Mouse (Mus musculus) CH12.LX (cell line): ENCODE measurements around the gene Wdfy4. TPM values are rescaled to one million over a fixed set of nuclear protein-coding genes. Genes with fewer than 3 reads are reported as not detected.

Experiments
- DNase-seq: peaks from one replicate; pipeline ENCODE4 v3.0.0-alpha.2; 2013; ENCODE audit errors: extremely low read depth
- H3K27ac ChIP-seq: 2 replicates; pipeline ENCODE4 v1.5.1; 2012; ENCODE audit warnings: low read depth, mild to moderate bottlenecking, control low read depth, moderate library complexity; ENCODE audit not compliant: insufficient read depth
- H3K27me3 ChIP-seq: replicated peaks from 2 replicates; pipeline ENCODE3; 2012; ENCODE audit warnings: inconsistent platforms
- H3K36me3 ChIP-seq, 2 experiments: replicated peaks in 1 of 2; 2 replicates each; pipeline versions ENCODE3 to v1.6.1; 2012; ENCODE audit warnings: inconsistent platforms in 1 of 2, low read length in 1 of 2, mild to moderate bottlenecking in 1 of 2, mixed read lengths in 1 of 2, moderate library complexity in 1 of 2; ENCODE audit not compliant: control insufficient read depth in 1 of 2, insufficient read depth in 1 of 2
- H3K4me1 ChIP-seq, 2 experiments: 2 replicates each; pipeline ENCODE4 v1.6.1; 2012; ENCODE audit warnings: inconsistent platforms in 1 of 2, moderate library complexity in 1 of 2; ENCODE audit not compliant: insufficient read depth in 2 of 2, control insufficient read depth in 1 of 2
- H3K4me2 ChIP-seq: 2 replicates; pipeline ENCODE4 v1.6.1; 2012; ENCODE audit warnings: low read depth, mild to moderate bottlenecking, control low read depth; ENCODE audit not compliant: poor library complexity, insufficient read depth, severe bottlenecking
- H3K4me3 ChIP-seq, 3 experiments: fragments of 150-350 bp in 1 of 3; sonication (generic) in 1 of 3; replicated peaks in 1 of 3; 2 replicates each; pipeline versions ENCODE3 to v1.5.1; 2011 to 2012; ENCODE audit warnings: low read depth in 2 of 3, low read length in 2 of 3, mild to moderate bottlenecking in 2 of 3, moderate library complexity in 2 of 3, control low read depth in 1 of 3, improper control_type of control experiment in 1 of 3, inconsistent platforms in 1 of 3, mixed read lengths in 1 of 3; ENCODE audit not compliant: poor library complexity in 1 of 3
- H3K79me2 ChIP-seq: replicated peaks from 2 replicates; pipeline ENCODE4 v1.6.1; 2012; ENCODE audit warnings: mild to moderate bottlenecking, moderate library complexity; ENCODE audit not compliant: control insufficient read depth, poor library complexity, insufficient read depth, severe bottlenecking; ENCODE audit errors: extremely low read depth
- H3K9ac ChIP-seq: 2 replicates; pipeline ENCODE4 v1.6.1; 2012; ENCODE audit warnings: low read depth, mild to moderate bottlenecking, control low read depth, moderate library complexity; ENCODE audit not compliant: insufficient read depth
- H3K9me3 ChIP-seq: replicated peaks from 2 replicates; pipeline ENCODE3; 2012; ENCODE audit warnings: low read length, inconsistent platforms, mixed read lengths
- BHLHE40 ChIP-seq: IDR thresholded peaks from 2 replicates; pipeline ENCODE4 v1.6.1; 2011; ENCODE audit warnings: mild to moderate bottlenecking, low read depth, low read length, improper control_type of control experiment
- CHD1 ChIP-seq: IDR thresholded peaks from 2 replicates; pipeline ENCODE4 v1.6.1; 2012; ENCODE audit warnings: low read depth, low read length, improper control_type of control experiment, inconsistent platforms
- CHD2 ChIP-seq: IDR thresholded peaks from 2 replicates; pipeline ENCODE4 v1.6.1; 2011; ENCODE audit warnings: low read length, improper control_type of control experiment
- CTCF ChIP-seq, 2 experiments: IDR thresholded peaks in 1 of 2; conservative IDR thresholded peaks in 1 of 2; 2 replicates each; pipeline ENCODE4 v1.5.1; 2011 to 2012; ENCODE audit warnings: low read depth in 2 of 2, low read length in 2 of 2, improper control_type of control experiment in 1 of 2, inconsistent platforms in 1 of 2, mild to moderate bottlenecking in 1 of 2, moderate library complexity in 1 of 2
- E2F4 ChIP-seq: IDR thresholded peaks from 2 replicates; pipeline ENCODE4 v1.6.1; 2011; ENCODE audit warnings: low read depth, low read length, improper control_type of control experiment; ENCODE audit not compliant: insufficient replicate concordance
- ELF1 ChIP-seq: IDR thresholded peaks from 2 replicates; pipeline ENCODE4 v1.6.1; 2014; ENCODE audit warnings: low read depth, mild to moderate bottlenecking, inconsistent platforms, low read length, improper control_type of control experiment
- ETS1 ChIP-seq: conservative IDR thresholded peaks from 2 replicates; pipeline ENCODE4 v1.6.1; 2012; ENCODE audit warnings: low read depth, mild to moderate bottlenecking, inconsistent platforms, low read length, improper control_type of control experiment, moderate library complexity
- GABPA ChIP-seq: IDR thresholded peaks from 2 replicates; pipeline ENCODE4 v1.6.1; 2012; ENCODE audit warnings: low read depth, low read length, improper control_type of control experiment, inconsistent platforms; ENCODE audit not compliant: insufficient replicate concordance
- IRF4 ChIP-seq: IDR thresholded peaks from 2 replicates; pipeline ENCODE4 v1.6.1; 2014; ENCODE audit warnings: low read depth, mild to moderate bottlenecking, inconsistent platforms, low read length, improper control_type of control experiment
- JUN ChIP-seq: IDR thresholded peaks from 2 replicates; pipeline ENCODE4 v1.6.1; 2011; ENCODE audit warnings: low read depth, mild to moderate bottlenecking, low read length, improper control_type of control experiment, moderate library complexity; ENCODE audit not compliant: insufficient read depth
- MAFK ChIP-seq: IDR thresholded peaks from 2 replicates; pipeline ENCODE4 v1.6.1; 2011; ENCODE audit warnings: low read length, improper control_type of control experiment; ENCODE audit not compliant: insufficient replicate concordance
- MAZ ChIP-seq: IDR thresholded peaks from 2 replicates; pipeline ENCODE4 v1.6.1; 2012; ENCODE audit warnings: low read depth, mild to moderate bottlenecking, inconsistent platforms, low read length, improper control_type of control experiment, moderate library complexity
- MXI1 ChIP-seq: IDR thresholded peaks from 2 replicates; pipeline ENCODE4 v1.6.1; 2011; ENCODE audit warnings: mild to moderate bottlenecking, low read depth, low read length, improper control_type of control experiment
- NELFE ChIP-seq: IDR thresholded peaks from 2 replicates; pipeline ENCODE4 v1.6.1; 2011; ENCODE audit warnings: low read depth, low read length, improper control_type of control experiment
- PAX5 ChIP-seq: IDR thresholded peaks from 2 replicates; pipeline ENCODE4 v1.6.1; 2012; ENCODE audit warnings: low read length, inconsistent platforms, mixed read lengths
- POLR2A ChIP-seq: IDR thresholded peaks from 2 replicates; pipeline ENCODE4 v1.6.1; 2011; ENCODE audit warnings: low read depth, mild to moderate bottlenecking, improper control_type of control experiment, low read length
- SMC3 ChIP-seq: IDR thresholded peaks from 2 replicates; pipeline ENCODE4 v1.6.1; 2011; ENCODE audit warnings: low read depth, low read length, improper control_type of control experiment
- TBP ChIP-seq: conservative IDR thresholded peaks from 2 replicates; pipeline ENCODE4 v1.6.1; 2011; ENCODE audit warnings: low read depth, low read length, improper control_type of control experiment
- TCF12 ChIP-seq: IDR thresholded peaks from 2 replicates; pipeline ENCODE4 v1.6.1; 2014; ENCODE audit warnings: low read depth, mild to moderate bottlenecking, inconsistent platforms, low read length, improper control_type of control experiment
- UBTF ChIP-seq: IDR thresholded peaks from 2 replicates; pipeline ENCODE4 v1.6.1; 2012; ENCODE audit warnings: low read depth, mild to moderate bottlenecking, inconsistent platforms, low read length, improper control_type of control experiment, moderate library complexity
- ZKSCAN1 ChIP-seq: IDR thresholded peaks from 2 replicates; pipeline ENCODE4 v1.6.1; 2012; ENCODE audit warnings: low read depth, inconsistent platforms, low read length, improper control_type of control experiment, borderline replicate concordance
- ZNF384 ChIP-seq: IDR thresholded peaks from 2 replicates; pipeline ENCODE4 v1.6.1; 2012; ENCODE audit warnings: low read depth, low read length, improper control_type of control experiment, inconsistent platforms
- dilution Hi-C: fragments of 300-500 bp; cut with MboI; formaldehyde crosslinking; loops from 2 replicates; pipeline ENCODE4 v1.14.3; 2020; ENCODE audit warnings: low sequenced_read_pairs; ENCODE audit not compliant: extremely low pct_unique_long_range_greater_than_20kb, extremely low pct_ligation_motif_present
- in situ Hi-C: fragments of 300-500 bp; cut with MboI; formaldehyde crosslinking; loops from 3 replicates; pipeline ENCODE4 v1.14.3; 2019; ENCODE audit warnings: low sequenced_read_pairs, low pct_ligation_motif_present, low pct_unique_long_range_greater_than_20kb, mixed read lengths
- polyA plus RNA-seq: library from polyadenylated mRNA; unstranded; fragments of >175 nt; gene quantifications from 2 replicates; pipeline ENCODE4 v1.2.1, GENCODE M21; 2012; ENCODE audit warnings: low read depth; ENCODE audit not compliant: insufficient read length
- total RNA-seq, 2 experiments: library from RNA; depleted of rRNA; stranded (reverse); fragments of 300-350 nt in 1 of 2; fragments of >200 nt in 1 of 2; gene quantifications; 2 replicates each; pipeline ENCODE4 v1.2.3; 2012 to 2014

Gene Wdfy4
- total and polyA plus RNA-seq, 3 experiments = 56.0 to 140 (median 115) TPM

GRCm38 (mm10) chr14:33168750-33169149 lies 16.6 kb downstream of the Wdfy4 start (continued):
- TF ChIP-seq MAZ = peak; percentile 75
- TF ChIP-seq MAFK = peak; percentile 61; the same call in 1 of the 2 replicates
- peak; percentile 35; the same call in 1 of the 2 replicates for TF ChIP-seq JUN
- TF ChIP-seq, all 38 proteins: peak for 22

GRCm38 (mm10) chr14:33162238-33162637 lies 23.1 kb downstream of the Wdfy4 start:
- DNase-seq = no peak
- in situ Hi-C loops (loop anchor here (5.0 kb wide), 1 partner anchor 35 kb away; no protein-coding TSS in a partner anchor), dilution Hi-C loops (no loop called here)
- H3K9me3 ChIP-seq = no peaks in the 10 kb centered on the region
- no peaks in the 10 kb centered on the region for H3K27me3 ChIP-seq
- H3K79me2 ChIP-seq = peaks cover 71% of the 10 kb centered on the region
- TF ChIP-seq ETS1 (no peak), MXI1 (no peak), SMC3 (no peak), NELFE (no peak), UBTF (no peak), CHD1 (no peak), BHLHE40 (no peak), CHD2 (no peak), ZNF384 (no peak), E2F4 (no peak), MAFK (no peak), TCF12 (no peak), GABPA (no peak), CTCF (conservative IDR thresholded peaks at IDR 0.05 in 1 of 2, IDR thresholded peaks at IDR 0.05 in 1 of 2; ENCODE audit: low read depth in 2 of 2, low read length in 2 of 2) (no peak), JUN (no peak), IRF4 (no peak), POLR2A (no peak), ELF1 (no peak)
- H3K27ac ChIP-seq = no peak overlapping the region
- H3K36me3 ChIP-seq = peaks cover 48 to 87% of the 10 kb centered on the region in 2 experiments
- H3K4me3 ChIP-seq = no peak overlapping the region
- H3K9ac ChIP-seq = no peak overlapping the region
- H3K4me1 ChIP-seq = peaks cover 21 to 86% of the 10 kb centered on the region in 2 experiments
- no peak overlapping the region for H3K4me2 ChIP-seq

GRCm38 (mm10) chr14:33158268-33158667 lies 27.0 kb downstream of the Wdfy4 start:
- Histone ChIP-seq H3K9me3 (no peaks in the 10 kb centered on the region), H3K27me3 (no peaks in the 10 kb centered on the region), H3K4me1 (peaks cover 16 to 62% of the 10 kb centered on the region in 2 experiments; a peak in 3 of 4 replicates), H3K79me2 (peaks cover 57% of the 10 kb centered on the region), H3K4me2 (no peak overlapping the region), H3K27ac (no peak overlapping the region), H3K4me3 (no peak overlapping the region), H3K36me3 (peaks cover 74 to 95% of the 10 kb centered on the region in 2 experiments), H3K9ac (no peak overlapping the region)
- in situ Hi-C loops (no loop called here), dilution Hi-C loops (no loop called here)
- TF ChIP-seq TBP (no peak), UBTF (no peak), NELFE (no peak), PAX5 (no peak), ZNF384 (no peak), CHD1 (no peak), E2F4 (no peak), ZKSCAN1 (no peak)
- DNase-seq = no peak
